Mouse (Mus musculus): Measurements from ENCODE around the gene Smarcc1. TPM values are rescaled to one million over a fixed set of nuclear protein-coding genes. Genes with fewer than 3 reads are reported as not detected.

The Smarcc1 gene
- total and polyA plus RNA-seq, 3 experiments = 35.5 to 488 (median 79.0) TPM

GRCm38 (mm10) chr9:110263181-110263580 is 145.7 kb downstream of the Smarcc1 start:
- no peak for DNase-seq (ENCODE audit: low read depth, low spot score)
- no peak overlapping the region for H3K27ac ChIP-seq (ENCODE audit: control insufficient read depth, low read depth, low read length)
- no peaks in the 10 kb centered on the region for H3K36me3 ChIP-seq (ENCODE audit: control insufficient read depth in 1 of 2, insufficient read depth in 2 of 2, low read length in 2 of 2)
- no peaks in the 10 kb centered on the region for H3K79me2 ChIP-seq (ENCODE audit: control insufficient read depth, insufficient read depth, low read length, poor library complexity)
- H3K4me3 ChIP-seq (ENCODE audit: control insufficient read depth in 1 of 2, insufficient read depth in 1 of 2, low read depth in 2 of 2, low read length in 2 of 2) = no peak overlapping the region
- no peaks in the 10 kb centered on the region for H3K9me3 ChIP-seq (replicated peaks; ENCODE audit: insufficient read depth, low read length)
- H3K4me1 ChIP-seq (ENCODE audit: control insufficient read depth in 1 of 2, insufficient read depth in 2 of 2, low read length in 2 of 2) = no peaks in the 10 kb centered on the region
- TF ChIP-seq CTCF (IDR thresholded peaks at IDR 0.05 in 2 of 3, conservative IDR thresholded peaks at IDR 0.05 in 1 of 3; ENCODE audit: control insufficient read depth in 1 of 3, insufficient read depth in 1 of 3, low read depth in 2 of 3, low read length in 3 of 3, poor library complexity in 1 of 3, severe bottlenecking in 1 of 3) (no peak), UBTF (IDR thresholded peaks at IDR 0.05; ENCODE audit: borderline replicate concordance, insufficient read depth, low read depth, low read length) (no peak), ZKSCAN1 (IDR thresholded peaks at IDR 0.05; ENCODE audit: low read depth, low read length) (no peak), ZMIZ1 (IDR thresholded peaks at IDR 0.05; ENCODE audit: low read depth, low read length) (no peak), GABPA (IDR thresholded peaks at IDR 0.05; ENCODE audit: low read depth, low read length) (no peak), USF1 (IDR thresholded peaks at IDR 0.05; ENCODE audit: low read depth, low read length) (no peak), GATA1 (IDR thresholded peaks at IDR 0.05; ENCODE audit: low read depth, low read length) (no peak), POLR2A (IDR thresholded peaks at IDR 0.05; ENCODE audit: control insufficient read depth in 1 of 2, insufficient read depth in 1 of 2, low read depth in 1 of 2, low read length in 2 of 2, poor library complexity in 1 of 2) (no peak), CHD1 (IDR thresholded peaks at IDR 0.05; ENCODE audit: low read depth, low read length) (no peak), POLR2AphosphoS2 (IDR thresholded peaks at IDR 0.05; ENCODE audit: low read length) (no peak)
- H3K9ac ChIP-seq (ENCODE audit: control insufficient read depth, low read depth, low read length, poor library complexity, severe bottlenecking) = no peak overlapping the region
- no peaks in the 10 kb centered on the region; a peak in 1 of 4 replicates for H3K27me3 ChIP-seq (ENCODE audit: control insufficient read depth in 1 of 2, insufficient read depth in 2 of 2, low read length in 2 of 2)

- Histone ChIP-seq H3K36me3 (ENCODE audit: control insufficient read depth in 1 of 2, insufficient read depth in 2 of 2, low read length in 2 of 2) (no peaks in the 10 kb centered on the region), H3K4me3 (ENCODE audit: control insufficient read depth in 1 of 2, insufficient read depth in 1 of 2, low read depth in 2 of 2, low read length in 2 of 2) (no peak overlapping the region), H3K27me3 (ENCODE audit: control insufficient read depth in 1 of 2, insufficient read depth in 2 of 2, low read length in 2 of 2) (no peaks in the 10 kb centered on the region; a peak in 1 of 4 replicates), H3K27ac (ENCODE audit: control insufficient read depth, low read depth, low read length) (no peak overlapping the region), H3K4me1 (ENCODE audit: control insufficient read depth in 1 of 2, insufficient read depth in 2 of 2, low read length in 2 of 2) (no peaks in the 10 kb centered on the region), H3K9ac (ENCODE audit: control insufficient read depth, low read depth, low read length, poor library complexity, severe bottlenecking) (no peak overlapping the region), H3K9me3 (replicated peaks; ENCODE audit: insufficient read depth, low read length) (no peaks in the 10 kb centered on the region), H3K79me2 (ENCODE audit: control insufficient read depth, insufficient read depth, low read length, poor library complexity) (no peaks in the 10 kb centered on the region)
- DNase-seq (ENCODE audit: low read depth, low spot score) = no peak
- TF ChIP-seq JUND (IDR thresholded peaks at IDR 0.05; ENCODE audit: low read depth, low read length) (no peak), HCFC1 (IDR thresholded peaks at IDR 0.05; ENCODE audit: low read depth, low read length) (no peak), CHD2 (IDR thresholded peaks at IDR 0.05; ENCODE audit: low read length) (no peak), RAD21 (IDR thresholded peaks at IDR 0.05; ENCODE audit: low read depth, low read length) (no peak), NELFE (IDR thresholded peaks at IDR 0.05; ENCODE audit: low read depth, low read length) (no peak), MAFK (IDR thresholded peaks at IDR 0.05; ENCODE audit: borderline replicate concordance, low read depth, low read length) (no peak), ZC3H11A (IDR thresholded peaks at IDR 0.05; ENCODE audit: low read depth, low read length) (no peak), MAZ (IDR thresholded peaks at IDR 0.05; ENCODE audit: low read depth, low read length) (no peak), USF1 (IDR thresholded peaks at IDR 0.05; ENCODE audit: low read depth, low read length) (no peak)
Observed at GRCm38 (mm10) chr9:110264991-110265390, 147.5 kb downstream of the Smarcc1 start.
